Mouse (Mus musculus) liver, adult 2 months (tissue): ENCODE data around the gene Calml3.

ENCODE experiments used
- CTCF ChIP-seq: fragments of 200-500 bp; IDR thresholded peaks from 2 replicates; pipeline ENCODE4 v1.5.1; 2011; ENCODE audit warnings: low read depth, low read length, control low read depth
- POLR2A ChIP-seq: fragments of 200-500 bp; IDR thresholded peaks from 2 replicates; pipeline ENCODE4 v1.6.1; 2011; ENCODE audit warnings: low read length, control low read depth; ENCODE audit not compliant: insufficient read depth; ENCODE audit errors: extremely low read depth

DNA sequence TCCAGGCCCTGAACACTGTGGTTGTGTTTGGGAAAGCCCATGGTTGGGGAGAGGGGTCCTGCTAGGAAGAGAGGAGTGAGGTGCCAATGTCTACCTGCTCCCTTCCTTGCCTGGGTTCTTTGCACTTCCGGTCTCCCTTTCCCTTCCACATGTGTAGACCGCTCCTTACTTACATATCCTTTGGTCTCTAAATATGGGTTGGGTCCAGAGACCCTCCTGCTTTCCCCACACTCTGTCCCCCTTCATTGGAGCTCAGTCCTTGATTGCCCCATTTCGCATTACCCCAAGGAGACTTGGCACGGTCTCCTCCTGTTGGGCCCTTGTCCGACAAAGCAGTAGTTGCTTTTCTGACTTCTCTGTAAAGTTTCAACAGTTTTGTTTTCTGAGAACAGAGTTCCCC is 32.9 kb downstream of the Calml3 start:
- no peak for TF ChIP-seq POLR2A
- TF ChIP-seq CTCF = no peak
